26 mouse cellular contexts compared by ENCODE assay signal in the genomic region with DNA sequence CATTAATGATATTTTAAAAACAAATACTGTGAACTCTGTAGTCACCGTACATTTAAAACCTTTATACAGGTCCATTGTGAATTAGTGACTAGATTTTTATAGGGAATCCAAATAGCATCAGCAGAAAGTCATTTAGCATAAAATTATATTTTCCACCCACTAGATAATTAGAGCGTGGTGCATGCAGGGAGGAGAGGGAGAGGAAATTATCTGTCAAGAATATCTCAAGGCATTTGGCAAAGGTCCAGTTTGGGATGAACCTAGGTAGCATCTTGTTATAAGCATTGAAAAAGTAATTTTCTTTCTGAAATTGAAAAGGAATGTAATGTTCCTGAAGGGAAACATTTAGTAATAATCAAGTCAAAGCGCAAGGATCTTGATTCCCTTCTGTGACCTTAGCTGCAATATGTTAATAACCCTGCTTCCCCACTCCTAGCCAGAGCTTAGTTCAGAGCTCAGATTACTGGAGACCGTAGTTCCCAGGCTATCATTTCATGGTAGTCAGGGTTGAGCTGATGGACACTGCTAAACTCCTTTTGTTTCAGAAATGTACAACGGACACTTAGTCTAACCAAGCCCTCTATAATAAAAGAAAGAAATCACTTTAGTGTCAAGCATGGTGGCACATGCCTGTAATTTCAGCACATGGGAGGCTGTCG.
A peak's percentile ranks its signal among the peaks of the same experiment; 100 is the strongest.
DNase-seq lines count a peak whose midpoint lies in the region; ATAC-seq and TF ChIP-seq lines count a peak whose summit lies in the region.
"Had no signal": no experiment of that assay in that cellular context is flagged by ENCODE, and none has a peak within 500 bp of the region (broad histone marks: within the 10 kb centered on the region; RNA-seq: fewer than 3 reads in every experiment).

No protein-coding gene starts in this region.

- no peak for TF ChIP-seq CTCF in hindbrain, postnatal 0 days (IDR thresholded peaks at IDR 0.05; ENCODE audit: low read depth)

- H3K4me3 ChIP-seq in midbrain, embryonic 13.5 days (replicated peaks) = no peak overlapping the region
- no peak overlapping the region for H3K4me3 ChIP-seq in midbrain, embryonic 11.5 days (ENCODE audit: low read depth, low read length)
- H3K4me3 ChIP-seq in hindbrain, postnatal 0 days (ENCODE audit: low read length) = no peak overlapping the region
- H3K4me3 ChIP-seq: embryonic facial prominence, embryonic 12.5 days; heart, adult 2 months; kidney, embryonic 15.5 days; left cerebral cortex, adult 2 months; limb, embryonic 13.5 days; liver, embryonic 15.5 days had no signal

- peak; percentile 43 to 69 for DNase-seq in cerebellum, postnatal 10 days
- DNase-seq in cerebellum, adult 9-10 months = no peak
- peak; percentile 31 for DNase-seq in heart, adult 11 months
- DNase-seq in heart, postnatal 25 days (ENCODE audit: low spot score) = no peak
- no peak for DNase-seq in midbrain, embryonic 11.5 days (ENCODE audit: low spot score, missing footprints)
- peak; percentile 80 for DNase-seq in hindbrain, postnatal 0 days (ENCODE audit: low spot score)
- DNase-seq in frontal cortex, postnatal 25 days (ENCODE audit: low spot score in 2 of 2) = no peak
- DNase-seq: adrenal gland, adult 2 months; cerebellum, adult 11 months; cerebellum, postnatal 36 days; gastrocnemius, postnatal 10 days; heart, adult 2 months; heart, postnatal 4 days; kidney, postnatal 4 days; layer of hippocampus, adult 9-11 months; right cerebral cortex, postnatal 14 days; spleen, adult 18-20 months; thymus, postnatal 25 days had no signal

- ATAC-seq in midbrain, embryonic 13.5 days = 0 out of 2 replicates have a peak, but pooled peaks have one; percentile 45
- no peak for ATAC-seq in midbrain, embryonic 11.5 days (ENCODE audit: low FRiP score)
- peak; percentile 66; the same call in 1 of the 2 replicates for ATAC-seq in hindbrain, postnatal 0 days
- ATAC-seq: intestine, postnatal 0 days; lung, postnatal 0 days had no signal

- H3K4me2 ChIP-seq in midbrain, embryonic 13.5 days (replicated peaks) = no peak overlapping the region
- H3K4me2 ChIP-seq in midbrain, embryonic 11.5 days = no peak overlapping the region
- H3K4me2 ChIP-seq in hindbrain, postnatal 0 days (ENCODE audit: low read depth, low read length) = no peak overlapping the region
- H3K4me2 ChIP-seq: embryonic facial prominence, embryonic 12.5 days; kidney, embryonic 15.5 days; limb, embryonic 13.5 days; liver, embryonic 15.5 days had no signal

- H3K9me3 ChIP-seq in midbrain, embryonic 13.5 days = no peaks in the 10 kb centered on the region
- no peaks in the 10 kb centered on the region for H3K9me3 ChIP-seq in midbrain, embryonic 11.5 days (ENCODE audit: control insufficient read depth, low read length)
- H3K9me3 ChIP-seq in hindbrain, postnatal 0 days (ENCODE audit: low read length) = no peaks in the 10 kb centered on the region
- H3K9me3 ChIP-seq: embryonic facial prominence, embryonic 12.5 days; kidney, embryonic 15.5 days; limb, embryonic 13.5 days; liver, embryonic 15.5 days had no signal

- no peaks in the 10 kb centered on the region for H3K27me3 ChIP-seq in midbrain, embryonic 13.5 days
- H3K27me3 ChIP-seq in midbrain, embryonic 11.5 days (ENCODE audit: control insufficient read depth, insufficient read depth, low read length) = no peaks in the 10 kb centered on the region
- H3K27me3 ChIP-seq in hindbrain, postnatal 0 days (ENCODE audit: insufficient read depth, low read length) = no peaks in the 10 kb centered on the region
- H3K27me3 ChIP-seq: embryonic facial prominence, embryonic 12.5 days; kidney, embryonic 15.5 days; limb, embryonic 13.5 days; liver, embryonic 15.5 days had no signal

- H3K36me3 ChIP-seq in midbrain, embryonic 13.5 days = no peaks in the 10 kb centered on the region
- no peaks in the 10 kb centered on the region for H3K36me3 ChIP-seq in midbrain, embryonic 11.5 days (ENCODE audit: control insufficient read depth, insufficient read depth, low read length)
- no peaks in the 10 kb centered on the region for H3K36me3 ChIP-seq in hindbrain, postnatal 0 days (ENCODE audit: insufficient read depth, low read length)
- H3K36me3 ChIP-seq: embryonic facial prominence, embryonic 12.5 days; kidney, embryonic 15.5 days; limb, embryonic 13.5 days; liver, embryonic 15.5 days had no signal

- WGBS in midbrain, embryonic 13.5 days = 57% methylated on average over 6 of the region's 6 CpGs
- 65% methylated on average over 6 of the region's 6 CpGs for WGBS in midbrain, embryonic 11.5 days
- 40% methylated on average over 6 of the region's 6 CpGs for WGBS in hindbrain, postnatal 0 days

- 0 out of 2 replicates have a peak, but pooled peaks cover 2% of the 10 kb centered on the region for H3K4me1 ChIP-seq in midbrain, embryonic 13.5 days (replicated peaks)
- H3K4me1 ChIP-seq in midbrain, embryonic 11.5 days (ENCODE audit: control insufficient read depth, insufficient read depth, low read length) = no peaks in the 10 kb centered on the region
- H3K4me1 ChIP-seq in hindbrain, postnatal 0 days (ENCODE audit: insufficient read depth, low read length) = no peaks in the 10 kb centered on the region
- H3K4me1 ChIP-seq: embryonic facial prominence, embryonic 12.5 days; kidney, embryonic 15.5 days; limb, embryonic 13.5 days; liver, embryonic 15.5 days had no signal

- intact Hi-C loops in heart, postnatal 25 days (cut with DNase I) = no loop called here

- no peak overlapping the region for H3K9ac ChIP-seq in midbrain, embryonic 13.5 days (replicated peaks)
- H3K9ac ChIP-seq in midbrain, embryonic 11.5 days (ENCODE audit: low read length) = no peak overlapping the region
- H3K9ac ChIP-seq in hindbrain, postnatal 0 days (replicated peaks; ENCODE audit: low read length) = no peak overlapping the region
- H3K9ac ChIP-seq: embryonic facial prominence, embryonic 12.5 days; kidney, embryonic 15.5 days; limb, embryonic 13.5 days; liver, embryonic 15.5 days had no signal

- no peak overlapping the region for H3K27ac ChIP-seq in midbrain, embryonic 13.5 days
- H3K27ac ChIP-seq in midbrain, embryonic 11.5 days (ENCODE audit: low read depth, low read length) = no peak overlapping the region
- no peak overlapping the region for H3K27ac ChIP-seq in hindbrain, postnatal 0 days
- H3K27ac ChIP-seq: embryonic facial prominence, embryonic 12.5 days; heart, adult 2 months; kidney, embryonic 15.5 days; left cerebral cortex, adult 2 months; limb, embryonic 13.5 days; liver, embryonic 15.5 days had no signal

Comparison
In these comparisons a context has a peak if more than half of its experiments do, and no peak if none do; other contexts are left out.
1. DNase-seq: peak in cerebellum, postnatal 10 days (2 of 2), heart, adult 11 months (single experiment) and hindbrain, postnatal 0 days (single experiment); none in cerebellum, adult 9-10 months (single experiment), heart, postnatal 25 days (single experiment), midbrain, embryonic 11.5 days (single experiment) and frontal cortex, postnatal 25 days (0 of 2).